Mouse (Mus musculus) E14TG2a.4 (cell line): Measurements from ENCODE around the gene Tmem110.

Experiments
- CTCF ChIP-seq: conservative IDR thresholded peaks from 2 replicates; pipeline ENCODE4 v1.5.1; 2014; ENCODE audit warnings: low read length
- POU5F1 ChIP-seq: IDR thresholded peaks from 2 replicates; pipeline ENCODE4 v1.6.1; 2014; ENCODE audit warnings: low read length, borderline replicate concordance

- TF ChIP-seq CTCF (no peak), POU5F1 (no peak)
Measured at GRCm38 (mm10) chr14:30881718-30882108, 56.3 kb downstream of the Tmem110 start.
